Mouse (Mus musculus): ENCODE data around the gene Gm13275.
"Not testable (repeated sequence)": the region's sequence is repeated elsewhere in the genome, so short reads cannot be mapped to it uniquely, and the experiment has no call there.

GRCm38 (mm10) chr4:88762341-88762740 is 31.9 kb upstream of the Gm13275 start:
- TF ChIP-seq CTCF, POLR2A (IDR thresholded peaks at IDR 0.05; ENCODE audit: extremely low read depth, insufficient read depth, low read length): not testable (repeated sequence)
